Mouse (Mus musculus) MEL (cell line): ENCODE measurements around the gene Gm49384. TPM values are rescaled to one million over a fixed set of nuclear protein-coding genes. Genes with fewer than 3 reads are reported as not detected.

Source experiments
- DNase-seq: peaks from one replicate; pipeline ENCODE4 v3.0.0; 2011; ENCODE audit warnings: low read depth, low spot score
- H3K27ac ChIP-seq: 2 replicates; pipeline ENCODE4 v1.5.1; 2012; ENCODE audit warnings: low read depth, mild to moderate bottlenecking, control low read depth, low read length, moderate library complexity; ENCODE audit not compliant: control insufficient read depth
- H3K27me3 ChIP-seq, 2 experiments: fragments of 150-350 bp in 1 of 2; sonication (generic) in 1 of 2; 2 replicates each; pipeline ENCODE4 v1.6.1; 2012; ENCODE audit warnings: low read length in 2 of 2, mild to moderate bottlenecking in 2 of 2, improper control_type of control experiment in 1 of 2, moderate library complexity in 1 of 2; ENCODE audit not compliant: insufficient read depth in 2 of 2, control insufficient read depth in 1 of 2
- H3K36me3 ChIP-seq, 2 experiments: 2 replicates each; pipeline ENCODE4 v1.6.1; 2012 to 2014; ENCODE audit warnings: low read length in 2 of 2, improper control_type of control experiment in 1 of 2, inconsistent platforms in 1 of 2, mild to moderate bottlenecking in 1 of 2; ENCODE audit not compliant: insufficient read depth in 2 of 2, control insufficient read depth in 1 of 2
- H3K4me1 ChIP-seq, 2 experiments: fragments of 150-350 bp in 1 of 2; sonication (generic) in 1 of 2; 2 replicates each; pipeline ENCODE4 v1.6.1; 2012; ENCODE audit warnings: low read length in 2 of 2, improper control_type of control experiment in 1 of 2, mild to moderate bottlenecking in 1 of 2; ENCODE audit not compliant: insufficient read depth in 2 of 2, control insufficient read depth in 1 of 2
- H3K4me3 ChIP-seq, 2 experiments: fragments of 150-350 bp in 1 of 2; sonication (generic) in 1 of 2; 2 replicates each; pipeline ENCODE4 v1.5.1; 2012; ENCODE audit warnings: low read depth in 2 of 2, low read length in 2 of 2, mild to moderate bottlenecking in 2 of 2, moderate library complexity in 2 of 2, control low read depth in 1 of 2, improper control_type of control experiment in 1 of 2; ENCODE audit not compliant: control insufficient read depth in 1 of 2, insufficient read depth in 1 of 2
- H3K79me2 ChIP-seq: 2 replicates; pipeline ENCODE4 v1.6.1; 2012; ENCODE audit warnings: mild to moderate bottlenecking, low read length, moderate library complexity; ENCODE audit not compliant: control insufficient read depth, poor library complexity, insufficient read depth
- H3K9ac ChIP-seq: 2 replicates; pipeline ENCODE4 v1.6.1; 2012; ENCODE audit warnings: low read depth, mild to moderate bottlenecking, control low read depth, low read length, moderate library complexity; ENCODE audit not compliant: control insufficient read depth, poor library complexity, severe bottlenecking
- H3K9me3 ChIP-seq: fragments of 150-350 bp; sonication (generic); replicated peaks from 2 replicates; pipeline ENCODE4 v1.6.1; 2012; ENCODE audit warnings: mild to moderate bottlenecking, low read length, improper control_type of control experiment, moderate library complexity; ENCODE audit not compliant: insufficient read depth
- BHLHE40 ChIP-seq: IDR thresholded peaks from 2 replicates; pipeline ENCODE4 v1.6.1; 2012; ENCODE audit warnings: low read depth, mild to moderate bottlenecking, inconsistent platforms, low read length, improper control_type of control experiment, borderline replicate concordance
- CHD1 ChIP-seq: IDR thresholded peaks from 2 replicates; pipeline ENCODE4 v1.6.1; 2012; ENCODE audit warnings: low read depth, mild to moderate bottlenecking, inconsistent platforms, low read length, improper control_type of control experiment
- CHD2 ChIP-seq: IDR thresholded peaks from 2 replicates; pipeline ENCODE4 v1.6.1; 2011; ENCODE audit warnings: low read length, improper control_type of control experiment
- E2F4 ChIP-seq: IDR thresholded peaks from 2 replicates; pipeline ENCODE4 v1.6.1; 2011; ENCODE audit warnings: low read depth, low read length, improper control_type of control experiment, borderline replicate concordance
- ELF1 ChIP-seq: IDR thresholded peaks from 2 replicates; pipeline ENCODE4 v1.6.1; 2014; ENCODE audit warnings: low read depth, mild to moderate bottlenecking, inconsistent platforms, low read length, improper control_type of control experiment, moderate library complexity
- ETS1 ChIP-seq: IDR thresholded peaks from 2 replicates; pipeline ENCODE4 v1.6.1; 2012; ENCODE audit warnings: low read depth, mild to moderate bottlenecking, inconsistent platforms, low read length, improper control_type of control experiment, moderate library complexity
- GATA1 ChIP-seq: IDR thresholded peaks from 2 replicates; pipeline ENCODE4 v1.6.1; 2011; ENCODE audit warnings: low read depth, low read length, improper control_type of control experiment
- HCFC1 ChIP-seq: IDR thresholded peaks from 2 replicates; pipeline ENCODE4 v1.6.1; 2012; ENCODE audit warnings: low read depth, mild to moderate bottlenecking, inconsistent platforms, low read length, improper control_type of control experiment, moderate library complexity
- JUND ChIP-seq: IDR thresholded peaks from 2 replicates; pipeline ENCODE4 v1.6.1; 2011; ENCODE audit warnings: low read depth, mild to moderate bottlenecking, improper control_type of control experiment, low read length
- KAT2A ChIP-seq: conservative IDR thresholded peaks from 2 replicates; pipeline ENCODE4 v1.6.1; 2012; ENCODE audit warnings: low read depth, low read length, improper control_type of control experiment, inconsistent platforms
- MAFK ChIP-seq: IDR thresholded peaks from 2 replicates; pipeline ENCODE4 v1.6.1; 2011; ENCODE audit warnings: low read depth, mild to moderate bottlenecking, low read length, improper control_type of control experiment, borderline replicate concordance
- MAX ChIP-seq: IDR thresholded peaks from 2 replicates; pipeline ENCODE4 v1.6.1; 2011; ENCODE audit warnings: low read length, improper control_type of control experiment
- MAZ ChIP-seq: IDR thresholded peaks from 2 replicates; pipeline ENCODE4 v1.6.1; 2012; ENCODE audit warnings: low read depth, mild to moderate bottlenecking, inconsistent platforms, low read length, improper control_type of control experiment
- MEF2A ChIP-seq: IDR thresholded peaks from 2 replicates; pipeline ENCODE4 v1.6.1; 2014; ENCODE audit warnings: low read depth, mild to moderate bottlenecking, inconsistent platforms, low read length, improper control_type of control experiment; ENCODE audit not compliant: poor library complexity, insufficient replicate concordance, severe bottlenecking; ENCODE audit errors: extremely low read depth
- MXI1 ChIP-seq: IDR thresholded peaks from 2 replicates; pipeline ENCODE4 v1.6.1; 2011; ENCODE audit warnings: mild to moderate bottlenecking, low read depth, low read length, improper control_type of control experiment
- MYC ChIP-seq: IDR thresholded peaks from 2 replicates; pipeline ENCODE4 v1.6.1; 2011; ENCODE audit warnings: low read depth, mild to moderate bottlenecking, low read length, improper control_type of control experiment, moderate library complexity
- NELFE ChIP-seq: IDR thresholded peaks from 2 replicates; pipeline ENCODE4 v1.6.1; 2011; ENCODE audit warnings: low read depth, low read length, improper control_type of control experiment
- NRF1 ChIP-seq: IDR thresholded peaks from 2 replicates; pipeline ENCODE4 v1.6.1; 2014; ENCODE audit warnings: low read depth, mild to moderate bottlenecking, inconsistent platforms, low read length, improper control_type of control experiment, moderate library complexity; ENCODE audit not compliant: poor library complexity, insufficient read depth, severe bottlenecking
- POLR2A ChIP-seq, 2 experiments: IDR thresholded peaks; 2 replicates each; pipeline ENCODE4 v1.6.1; 2011 to 2012; ENCODE audit warnings: low read length in 2 of 2, mild to moderate bottlenecking in 2 of 2, control low read depth in 1 of 2, improper control_type of control experiment in 1 of 2, low read depth in 1 of 2, moderate library complexity in 1 of 2; ENCODE audit not compliant: control insufficient read depth in 1 of 2, insufficient read depth in 1 of 2, poor library complexity in 1 of 2
- POLR2AphosphoS2 ChIP-seq: IDR thresholded peaks from 2 replicates; pipeline ENCODE4 v1.6.1; 2011; ENCODE audit warnings: low read length, improper control_type of control experiment
- RAD21 ChIP-seq: IDR thresholded peaks from 2 replicates; pipeline ENCODE4 v1.6.1; 2011; ENCODE audit warnings: mild to moderate bottlenecking, low read depth, low read length, improper control_type of control experiment
- SIN3A ChIP-seq: IDR thresholded peaks from 2 replicates; pipeline ENCODE4 v1.6.1; 2012; ENCODE audit warnings: low read length, improper control_type of control experiment, inconsistent platforms
- SMC3 ChIP-seq: IDR thresholded peaks from 2 replicates; pipeline ENCODE4 v1.6.1; 2011; ENCODE audit warnings: low read depth, low read length, improper control_type of control experiment
- TBP ChIP-seq: IDR thresholded peaks from 2 replicates; pipeline ENCODE4 v1.8.0; 2011; ENCODE audit warnings: low read depth, low read length, improper control_type of control experiment
- TCF12 ChIP-seq: IDR thresholded peaks from 2 replicates; pipeline ENCODE4 v1.6.1; 2014; ENCODE audit warnings: low read depth, mild to moderate bottlenecking, inconsistent platforms, low read length, improper control_type of control experiment, moderate library complexity
- UBTF ChIP-seq: IDR thresholded peaks from 2 replicates; pipeline ENCODE4 v1.6.1; 2012; ENCODE audit warnings: low read depth, mild to moderate bottlenecking, inconsistent platforms, low read length, improper control_type of control experiment, moderate library complexity, borderline replicate concordance; ENCODE audit not compliant: insufficient read depth
- USF2 ChIP-seq, 2 experiments: IDR thresholded peaks; 2 replicates each; pipeline ENCODE4 v1.6.1; 2011 to 2012; ENCODE audit warnings: improper control_type of control experiment in 2 of 2, low read length in 2 of 2, borderline replicate concordance in 1 of 2, inconsistent platforms in 1 of 2, low read depth in 1 of 2, mild to moderate bottlenecking in 1 of 2; ENCODE audit not compliant: insufficient read depth in 1 of 2
- ZKSCAN1 ChIP-seq: IDR thresholded peaks from 2 replicates; pipeline ENCODE4 v1.6.1; 2012; ENCODE audit warnings: low read depth, mild to moderate bottlenecking, inconsistent platforms, low read length, improper control_type of control experiment, moderate library complexity
- ZMIZ1 ChIP-seq: IDR thresholded peaks from 2 replicates; pipeline ENCODE4 v1.6.1; 2012; ENCODE audit warnings: low read depth, mild to moderate bottlenecking, inconsistent platforms, low read length, improper control_type of control experiment, moderate library complexity
- ZNF384 ChIP-seq: IDR thresholded peaks from 2 replicates; pipeline ENCODE4 v1.6.1; 2012; ENCODE audit warnings: low read depth, mild to moderate bottlenecking, inconsistent platforms, low read length, improper control_type of control experiment
- polyA plus RNA-seq, 2 experiments: library from polyadenylated mRNA; stranded (reverse) in 1 of 2; unstranded in 1 of 2; fragments of >175 nt in 1 of 2; fragments of >200 nt in 1 of 2; gene quantifications; 2 replicates each; pipeline versions ENCODE4 v1.2.1 to v1.2.4; 2012; ENCODE audit warnings: low replicate concordance in 2 of 2, low read depth in 1 of 2; ENCODE audit not compliant: insufficient read length in 2 of 2, insufficient read depth in 1 of 2, missing spikeins in 1 of 2
- total RNA-seq: library from RNA; depleted of rRNA; stranded (reverse); fragments of 300-350 nt; gene quantifications from 2 replicates; pipeline ENCODE4 v1.2.3, GENCODE M21; 2012

Gene Gm49384
- total and polyA plus RNA-seq, 3 experiments = 26.2 to 28.5 TPM; not detected in 1

GRCm38 (mm10) chr12:69183583-69184308 is 20.3 kb downstream of the Gm49384 start, which contains the start of the genes Rpl36al and Mgat2:
Gene Rpl36al (minus strand): TSS chr12:69184083.
Gene Mgat2 (plus strand): TSS chr12:69184157.
- TF ChIP-seq MAFK (no peak), USF2 (IDR thresholded peaks at IDR 0.05; ENCODE audit: borderline replicate concordance in 1 of 2, insufficient read depth in 1 of 2, low read depth in 1 of 2, low read length in 2 of 2) (no peak), BHLHE40 (peak; percentile 32; the same call in 1 of the 2 replicates), RAD21 (no peak), ELF1 (peak; percentile 90), NRF1 (peak; percentile 28; the same call in 1 of the 2 replicates), SMC3 (no peak), MAX (peak; percentile 61), POLR2AphosphoS2 (peak; percentile 88), JUND (no peak), ZMIZ1 (peak; percentile 98), E2F4 (no peak), NELFE (peak; percentile 97), MYC (peak; percentile 87), ZKSCAN1 (no peak), HCFC1 (peak; percentile 83), GATA1 (no peak), TCF12 (peak; percentile 82), SIN3A (peak; percentile 82), CHD2 (no peak; the same call in 1 of the 2 replicates), TBP (peak; percentile 92), POLR2A (IDR thresholded peaks at IDR 0.05; ENCODE audit: control insufficient read depth in 1 of 2, insufficient read depth in 1 of 2, low read depth in 1 of 2, low read length in 2 of 2, poor library complexity in 1 of 2) (peak; percentile 94 to 99), ETS1 (no peak), MAZ (no peak), MEF2A (0 out of 2 replicates have a peak, but pooled peaks have one; percentile 3), KAT2A (no peak; the same call in 1 of the 2 replicates), ZNF384 (no peak), UBTF (peak; percentile 17; the same call in 1 of the 2 replicates), CHD1 (no peak), MXI1 (peak; percentile 86)
- Histone ChIP-seq H3K9me3 (no peaks in the 10 kb centered on the region), H3K27ac (peak within 1 kb of the TSS; percentile 84), H3K36me3 (peaks cover 8 to 28% of the 10 kb centered on the region in 2 experiments), H3K9ac (peak within 1 kb of the TSS; percentile 99), H3K79me2 (peaks cover 48% of the 10 kb centered on the region), H3K27me3 (no peaks in the 10 kb centered on the region), H3K4me1 (peaks cover 7 to 12% of the 10 kb centered on the region in 2 experiments), H3K4me3 (peak within 1 kb of the TSS; percentile 96 to 99)
- DNase-seq = peak; percentile 98
